Mouse (Mus musculus) layer of hippocampus, adult 2 months (tissue): ENCODE data around the gene Rock2. TPM values are rescaled to one million over a fixed set of nuclear protein-coding genes. Genes with fewer than 3 reads are reported as not detected.
A peak's percentile ranks its signal among the peaks of the same experiment; 100 is the strongest.

Source experiments
- DNase-seq, 2 experiments: peaks; one replicate each; pipeline ENCODE4 v3.0.0; 2022; ENCODE audit warnings: low spot score in 2 of 2
- H3K27ac ChIP-seq: fragments of 200-600 bp; 2 replicates; pipeline ENCODE4 v1.8.1; 2022
- H3K4me3 ChIP-seq: fragments of 200-600 bp; 2 replicates; pipeline ENCODE4 v1.8.1; 2022; ENCODE audit warnings: mild to moderate bottlenecking
- CTCF ChIP-seq: fragments of 200-600 bp; conservative IDR thresholded peaks from 2 replicates; pipeline ENCODE4 v1.8.1; 2022; ENCODE audit warnings: antibody characterized with exemption, mild to moderate bottlenecking, moderate library complexity
- long read RNA-seq, 2 experiments: library from polyadenylated mRNA; stranded (forward); transcript quantifications; one replicate each; pipeline ENCODE4 v2.0.0; 2021; ENCODE audit warnings: borderline mapping rate in 2 of 2
- total RNA-seq, 2 experiments: library from RNA; stranded (reverse); gene quantifications; 2 replicates each; pipeline ENCODE4 v1.2.3; 2021

Gene Rock2
- total RNA-seq, result 100 to 1,000 TPM; 131 to 133 TPM
- long read RNA-seq, experiment 1, partial matches to known transcripts, result 13 of 16 reads
- long read RNA-seq, experiment 1, other reads (novel, unspliced or antisense), result 3 of 16 reads
- long read RNA-seq, experiment 2, partial matches to known transcripts, result 7 of 8 reads
- long read RNA-seq, experiment 2, other reads (novel, unspliced or antisense), result 1 of 8 reads

DNA sequence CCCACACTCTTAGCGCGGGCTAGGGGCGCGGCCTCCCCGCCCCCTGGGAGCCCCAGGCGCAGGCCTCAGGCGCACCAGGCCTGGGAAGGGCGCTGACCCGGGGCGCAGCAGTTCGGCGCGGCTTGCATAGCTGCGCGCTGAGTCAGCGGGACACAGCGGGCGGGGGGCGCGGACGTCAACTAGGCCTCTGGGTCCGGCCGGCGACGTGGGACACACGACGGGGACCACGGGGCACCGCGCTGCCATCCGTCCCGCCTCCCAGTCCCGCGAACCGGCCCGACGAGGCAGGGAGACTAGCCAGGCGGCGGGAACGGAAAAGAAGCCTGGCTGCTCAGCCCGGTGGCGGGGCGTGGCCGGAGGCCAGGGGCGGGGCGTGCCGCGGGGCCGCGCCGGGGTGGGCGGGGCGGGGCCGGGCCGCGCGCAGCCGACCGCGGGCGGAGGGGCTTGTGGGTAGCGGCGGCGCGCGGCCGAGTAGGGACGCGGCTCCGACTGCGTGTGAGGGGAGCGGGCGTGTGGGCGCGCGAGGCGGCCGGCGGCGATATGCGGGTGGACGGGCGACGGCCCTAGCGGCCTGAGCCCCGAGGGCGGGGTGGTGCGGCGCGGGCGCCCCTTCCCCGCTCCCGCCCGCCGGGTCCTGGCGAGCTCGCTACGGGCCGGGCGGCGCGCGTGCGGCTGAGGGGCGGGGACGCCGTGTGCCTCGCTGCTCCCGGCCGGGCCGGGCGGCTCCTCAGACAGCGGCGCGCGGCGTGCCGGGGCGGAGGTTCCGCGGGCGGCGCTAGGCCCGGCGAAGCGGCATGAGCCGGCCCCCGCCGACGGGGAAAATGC, at the start of gene Rock2:
Gene Rock2 (plus strand): TSS at position 500 of the 825 bp plus-strand sequence.
- Histone ChIP-seq H3K4me3 (peak within 1 kb of the TSS; percentile 91), H3K27ac (peak within 1 kb of the TSS; percentile 97)
- TF ChIP-seq CTCF, result no peak
- peak; percentile 72 to 82 for DNase-seq

DNA sequence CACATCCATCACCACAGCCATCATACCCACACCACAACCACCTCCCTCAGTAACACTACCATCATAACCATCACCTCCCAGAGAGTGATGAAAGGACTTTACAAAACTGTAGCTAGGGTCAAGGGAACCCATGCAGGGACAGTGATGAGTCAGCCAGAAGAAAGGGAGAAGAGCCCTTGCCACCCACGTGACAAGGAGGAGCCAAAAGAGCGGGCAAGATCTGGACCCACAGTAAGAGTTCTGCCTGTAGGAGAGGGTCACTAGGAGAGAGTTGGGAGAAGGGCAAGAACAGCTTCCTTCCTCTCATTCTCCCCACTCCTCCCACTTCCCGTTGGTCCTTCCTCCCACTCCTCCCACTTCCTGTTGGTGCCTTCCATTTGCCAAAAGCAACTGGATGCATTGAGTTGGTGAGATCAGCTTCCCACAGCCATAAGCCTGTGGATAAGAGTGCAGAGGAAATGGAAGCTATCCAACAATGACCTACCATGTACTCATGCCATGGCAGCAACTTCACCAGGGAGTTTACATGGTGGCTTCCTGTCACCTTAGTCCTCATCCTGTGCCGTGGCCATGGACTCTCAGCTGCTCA, 47.4 kb upstream of the Rock2 start:
- Histone ChIP-seq H3K4me3 (no peak overlapping the region), H3K27ac (no peak overlapping the region)
- no peak for TF ChIP-seq CTCF
- DNase-seq, result no peak

DNA sequence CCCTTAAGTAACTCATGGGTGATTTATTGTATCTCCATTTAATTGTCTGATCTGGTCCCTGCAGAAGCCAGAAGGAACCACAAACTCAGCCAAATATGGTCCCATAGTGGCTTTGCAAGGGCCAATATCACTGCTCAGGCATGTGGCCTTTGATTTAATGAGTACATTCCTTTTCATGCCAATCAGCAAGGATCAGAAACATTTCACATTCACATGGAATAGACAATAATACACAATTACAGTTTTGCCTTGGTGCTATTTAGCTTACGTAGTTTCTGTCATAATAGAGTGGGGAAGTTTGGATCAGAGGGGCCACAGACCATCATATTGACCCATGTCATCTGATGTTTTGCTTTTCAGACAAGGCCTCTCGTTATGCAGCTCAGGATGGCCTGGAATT, 46.2 kb upstream of the Rock2 start:
- DNase-seq, result no peak
- no peak for TF ChIP-seq CTCF
- Histone ChIP-seq H3K27ac (no peak overlapping the region), H3K4me3 (no peak overlapping the region)

GRCm38 (mm10) chr12:16849821-16850220, 44.9 kb upstream of the Rock2 start:
- peak overlapping the region; percentile 88 for H3K27ac ChIP-seq
- no peak for TF ChIP-seq CTCF
- DNase-seq, result no peak
- no peak overlapping the region for H3K4me3 ChIP-seq

DNA sequence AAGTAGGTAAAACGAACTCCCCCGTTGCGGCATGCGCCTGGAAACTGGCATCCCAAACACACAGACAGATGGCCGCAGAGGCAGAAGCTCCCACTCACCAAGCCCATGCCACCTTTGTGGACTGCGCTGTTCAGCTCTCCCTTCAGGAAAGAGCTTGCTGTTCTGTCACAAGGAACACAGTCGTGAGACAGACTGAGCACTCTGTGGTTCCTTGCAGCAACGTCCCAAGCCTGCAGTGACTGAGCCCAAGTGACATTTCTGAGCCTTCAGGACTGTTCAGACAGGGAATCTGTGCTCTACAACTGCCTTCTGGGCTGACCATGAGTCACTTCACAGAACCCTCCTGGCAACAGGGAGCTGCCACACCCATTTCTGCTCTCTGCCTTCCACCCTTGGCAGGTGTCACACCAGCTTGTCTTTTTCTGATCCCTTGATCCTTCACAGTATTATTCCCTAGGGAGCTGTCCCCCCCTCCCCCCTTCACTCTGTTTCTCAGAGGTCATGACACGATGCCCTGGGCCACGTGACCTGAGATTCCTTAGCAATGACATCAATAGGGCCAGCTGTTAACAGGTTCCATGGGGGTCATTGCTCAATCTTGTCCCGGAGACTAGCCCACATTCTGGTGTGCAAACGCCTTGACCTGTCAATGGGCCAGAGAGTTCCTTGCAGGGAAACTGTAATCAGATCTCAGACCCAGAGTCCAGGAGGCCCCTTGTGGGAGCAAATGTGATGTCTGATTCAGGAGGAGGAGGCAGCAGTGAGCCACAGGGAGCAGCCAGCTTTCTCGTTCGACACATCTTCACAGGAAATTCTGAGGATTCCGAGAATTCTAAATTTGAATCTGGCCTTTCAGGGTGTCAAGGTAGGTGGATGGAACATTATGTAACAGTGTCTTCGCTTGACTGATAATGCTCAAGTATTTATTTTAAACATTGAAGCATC, 44.0 kb upstream of the Rock2 start:
- peak; percentile 54 for TF ChIP-seq CTCF
- Histone ChIP-seq H3K4me3 (no peak overlapping the region), H3K27ac (peak overlapping the region; percentile 88)
- DNase-seq, result peak; percentile 71 to 81

- TF ChIP-seq CTCF, result no peak
- no peak overlapping the region; the same call in 1 of the 2 replicates for H3K4me3 ChIP-seq
- peak overlapping the region; percentile 78 for H3K27ac ChIP-seq
- no peak for DNase-seq
Observed at GRCm38 (mm10) chr12:16853431-16854165, 41.1 kb upstream of the Rock2 start.

DNA sequence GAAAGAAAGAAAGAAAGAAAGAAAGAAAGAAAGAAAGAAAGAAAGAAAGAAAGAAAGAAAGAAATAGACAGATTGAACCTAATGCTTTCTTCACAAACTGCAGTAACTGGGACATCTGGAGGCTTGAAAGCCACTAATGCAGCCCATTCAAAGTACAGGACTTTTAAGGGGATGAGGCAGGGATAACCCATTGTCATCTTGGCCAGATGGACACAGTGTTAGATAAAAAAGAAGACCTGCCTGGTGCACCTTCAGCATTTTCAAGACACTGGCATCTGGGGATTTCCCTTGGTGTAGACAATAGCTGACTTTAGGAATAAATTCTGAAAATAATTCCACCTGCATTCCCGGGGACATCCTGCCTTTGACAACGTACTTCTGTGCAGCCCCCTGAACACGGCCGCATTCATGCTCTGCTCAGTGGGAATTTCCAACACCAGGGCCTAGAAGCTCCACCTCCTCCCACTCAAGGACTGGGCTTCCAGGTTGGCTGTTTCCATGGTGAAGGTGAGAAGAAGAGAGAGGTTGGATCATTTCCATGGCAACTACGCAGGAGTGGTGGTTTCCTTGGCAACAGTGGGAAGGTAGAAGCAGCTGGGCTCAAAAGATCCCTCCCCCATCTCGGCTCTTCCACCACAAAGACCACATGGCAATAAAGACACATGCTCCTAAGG, 38.9 kb upstream of the Rock2 start:
- peak overlapping the region; percentile 92 for H3K27ac ChIP-seq
- peak; percentile 72 to 88 for DNase-seq
- no peak for TF ChIP-seq CTCF
- no peak overlapping the region for H3K4me3 ChIP-seq

DNA sequence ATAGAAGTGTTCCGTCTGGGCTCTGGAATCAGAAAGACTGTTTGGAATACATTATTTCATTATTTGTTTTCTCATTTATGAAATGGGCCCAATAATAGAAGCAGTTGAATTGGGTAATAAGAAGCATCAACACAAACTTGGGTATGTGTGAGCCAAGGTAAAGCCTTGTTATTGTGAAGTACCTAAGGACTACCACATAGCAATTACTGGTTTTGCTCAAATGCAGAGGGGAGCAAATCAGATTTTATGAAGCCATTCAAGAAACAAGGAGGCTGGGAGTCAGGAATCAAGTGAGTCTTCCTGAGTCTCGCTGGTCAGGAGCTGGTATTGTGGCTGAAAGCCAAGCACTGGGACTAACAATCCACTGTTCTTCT, 38.4 kb upstream of the Rock2 start:
- peak overlapping the region; percentile 92 for H3K27ac ChIP-seq

DNA sequence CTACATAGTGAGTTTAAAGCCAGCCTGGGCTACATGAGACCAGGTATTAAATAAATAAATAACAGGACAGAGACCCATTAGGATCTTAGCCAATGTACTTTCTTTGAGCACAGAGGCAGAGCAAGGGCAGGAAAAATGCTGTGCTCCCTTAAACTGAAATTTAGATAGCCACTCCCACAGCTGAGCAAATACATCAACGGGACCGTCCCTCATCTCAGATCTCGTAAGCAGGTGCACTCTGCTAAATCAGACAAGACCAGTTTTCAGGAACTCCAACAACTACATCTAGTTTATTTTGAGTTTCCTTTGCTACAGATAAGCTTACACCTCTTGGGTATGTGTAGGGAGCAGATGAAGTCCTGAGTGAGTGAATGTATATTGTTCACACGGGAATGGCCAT, 36.6 kb upstream of the Rock2 start:
- H3K27ac ChIP-seq, result no peak overlapping the region
- H3K4me3 ChIP-seq, result no peak overlapping the region
- DNase-seq, result no peak
- TF ChIP-seq CTCF, result no peak

More for the DNA sequence above, 38.4 kb upstream of the Rock2 start:
- TF ChIP-seq CTCF, result 0 out of 2 replicates have a peak, but pooled peaks have one; percentile 5
- H3K4me3 ChIP-seq, result no peak overlapping the region
- DNase-seq, result no peak

DNA sequence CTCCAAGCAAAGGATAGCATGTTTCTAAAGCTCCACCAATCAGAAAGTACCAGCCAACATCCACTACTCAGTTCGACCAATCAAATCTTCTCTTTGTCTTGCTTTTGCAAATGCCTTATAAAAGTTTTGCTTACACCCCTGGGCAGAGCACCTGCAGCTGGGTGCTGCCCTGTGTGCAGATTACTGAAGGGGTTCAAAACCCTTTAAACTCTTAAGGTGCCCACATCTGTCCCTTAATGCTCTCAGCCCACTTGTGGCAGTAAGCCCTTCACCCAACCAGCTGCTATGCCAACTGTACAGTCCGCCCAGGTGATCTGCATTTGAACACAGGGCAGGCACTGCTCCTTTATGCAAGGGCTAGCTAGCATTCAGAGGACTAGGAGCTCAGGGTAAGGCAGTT, 34.9 kb upstream of the Rock2 start:
- Histone ChIP-seq H3K27ac (no peak overlapping the region), H3K4me3 (no peak overlapping the region)
- TF ChIP-seq CTCF, result no peak
- no peak for DNase-seq

DNA sequence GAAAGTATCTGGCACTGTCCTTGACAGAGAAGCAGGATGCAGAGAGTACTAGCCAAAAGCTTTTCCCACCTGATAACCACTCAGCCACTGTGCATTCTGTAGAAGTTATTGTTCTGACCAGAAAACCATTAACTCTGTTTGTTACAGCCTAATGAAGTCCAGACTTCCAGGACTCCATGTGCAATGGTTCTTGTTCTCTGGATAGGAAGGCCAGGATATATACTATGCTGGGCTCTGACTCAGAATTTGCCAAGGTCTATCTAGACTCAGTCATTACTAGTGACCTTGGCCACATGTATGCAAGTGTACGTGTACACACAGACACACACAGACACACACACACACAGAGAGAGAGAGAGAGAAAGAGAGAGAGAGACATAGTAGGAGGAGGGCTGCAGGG, 34.2 kb upstream of the Rock2 start:
- H3K4me3 ChIP-seq, result no peak overlapping the region
- no peak for DNase-seq
- TF ChIP-seq CTCF, result no peak
- no peak overlapping the region for H3K27ac ChIP-seq
